Mouse (Mus musculus): ENCODE measurements around the gene Gm21861. TPM values are rescaled to one million over a fixed set of nuclear protein-coding genes. Genes with fewer than 3 reads are reported as not detected.
"Not testable (repeated sequence)": the region's sequence is repeated elsewhere in the genome, so short reads cannot be mapped to it uniquely, and the experiment has no call there.

The Gm21861 gene
- total RNA-seq (2014; rRNA removed; ENCODE audit: low replicate concordance) (not detected in 2 replicates), polyA plus RNA-seq (2015; fragmentation: Nextera tagmentation; extraction: Ambion mirVana) (not detected in 2 replicates)

- not testable (repeated sequence) for ATAC-seq (ENCODE audit: insufficient read depth, low read depth); DNase-seq (ENCODE audit: low spot score); H3K9me3 ChIP-seq (replicated peaks; ENCODE audit: control insufficient read depth, low read length); H3K4me2 ChIP-seq (ENCODE audit: low read depth, low read length); H3K36me3 ChIP-seq (replicated peaks; ENCODE audit: control insufficient read depth, insufficient read depth, low read length); H3K27me3 ChIP-seq (ENCODE audit: control insufficient read depth, insufficient read depth, low read length); H3K4me3 ChIP-seq (ENCODE audit: low read depth, low read length); H3K9ac ChIP-seq (replicated peaks; ENCODE audit: low read depth, low read length); H3K4me1 ChIP-seq (ENCODE audit: control insufficient read depth, insufficient read depth); H3K27ac ChIP-seq (ENCODE audit: low read depth)
- no CpG with 5 or more reads among the region's 7 CpGs for WGBS
These were observed at the start of gene Gm21861 for GRCm38 (mm10) chrY:58814497-58814896. Gene Gm21861 (minus strand): TSS chrY:58814597.
